Mouse (Mus musculus) erythroblast, embryonic 14.5 days (primary cell): ENCODE results near the gene Hspbp1.

Source experiments
- GATA1 ChIP-seq: IDR thresholded peaks from 2 replicates; pipeline ENCODE4 v1.6.1; 2012; ENCODE audit warnings: low read length, inconsistent platforms, mixed read lengths
- TAL1 ChIP-seq: IDR thresholded peaks from 3 replicates; pipeline ENCODE4 v1.6.1; 2012; ENCODE audit warnings: low read length, inconsistent platforms, mixed read lengths

- TF ChIP-seq GATA1 (no peak), TAL1 (no peak)
These were observed 38.1 kb downstream of the Hspbp1 start for GRCm38 (mm10) chr7:4646806-4647205.
